Mouse (Mus musculus): Measurements from ENCODE around the gene N4bp1.

Gene N4bp1

DNA sequence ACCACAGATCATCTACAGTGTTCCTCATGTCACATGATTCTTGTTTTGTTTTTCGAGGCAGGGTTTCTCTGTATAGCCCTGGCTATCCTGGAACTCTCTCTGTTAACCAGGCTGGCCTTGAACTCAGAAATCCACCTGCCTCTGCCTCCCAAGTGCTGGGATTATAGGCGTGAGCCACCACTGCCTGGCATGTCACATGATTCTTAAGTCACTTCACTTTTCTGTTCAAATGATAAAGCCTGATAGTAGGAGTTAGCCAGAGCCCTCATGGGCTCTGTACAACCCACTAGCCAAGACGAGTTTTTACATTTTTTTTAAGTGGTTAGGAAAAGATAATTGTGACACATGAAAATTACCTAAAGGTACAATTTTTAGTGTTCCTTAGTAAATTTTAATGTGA is 126.4 kb downstream of the N4bp1 start:
- no peak for DNase-seq
